Mouse (Mus musculus) central nervous system, embryonic 18 days (tissue): Measurements from ENCODE around the gene Rogdi. TPM values are rescaled to one million over a fixed set of nuclear protein-coding genes. Genes with fewer than 3 reads are reported as not detected.

Experiments used
- polyA plus RNA-seq: library from polyadenylated mRNA; depleted of rRNA; stranded (reverse); fragments of >200 nt; gene quantifications from 2 replicates; pipeline ENCODE4 v1.2.3, GENCODE M21; 2012; rRNA removed

The Rogdi gene
- 109 and 119 TPM in 2 replicates for polyA plus RNA-seq

GRCm38 (mm10) chr16:5013054-5013838 is at the start of gene Rogdi:
Gene Rogdi (minus strand): TSS chr16:5013553.

GRCm38 (mm10) chr16:5049774-5050234 is 36.5 kb upstream of the Rogdi start, which contains the start of the genes Glyr1 and Ubn1:
Gene Glyr1 (minus strand): TSS chr16:5049863.
Gene Ubn1 (plus strand): TSS chr16:5050057.

DNA sequence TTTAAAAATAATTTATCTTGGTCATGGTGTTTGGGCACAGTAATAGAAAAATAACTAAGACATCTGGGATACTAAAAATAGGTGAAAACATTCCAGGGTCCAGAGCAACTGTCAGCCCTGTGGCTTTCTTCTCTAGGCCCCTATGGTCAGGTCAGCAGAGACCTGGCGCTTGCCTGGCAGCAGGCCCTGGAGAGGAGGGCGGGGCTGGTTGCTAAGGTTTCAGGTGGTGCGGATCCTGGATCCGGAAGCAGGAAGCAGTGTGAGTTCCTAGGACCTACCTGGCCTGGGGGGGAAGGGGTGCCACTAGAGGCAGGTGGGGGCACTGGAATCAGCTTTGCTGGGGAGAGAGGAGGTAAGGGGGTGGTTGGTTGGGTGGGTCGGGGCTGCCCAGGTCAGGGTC is 6.3 kb downstream of the Rogdi start, which contains the start of gene Smim22:
Gene Smim22 (plus strand): TSS at position 222 of the 400 bp plus-strand sequence.

DNA sequence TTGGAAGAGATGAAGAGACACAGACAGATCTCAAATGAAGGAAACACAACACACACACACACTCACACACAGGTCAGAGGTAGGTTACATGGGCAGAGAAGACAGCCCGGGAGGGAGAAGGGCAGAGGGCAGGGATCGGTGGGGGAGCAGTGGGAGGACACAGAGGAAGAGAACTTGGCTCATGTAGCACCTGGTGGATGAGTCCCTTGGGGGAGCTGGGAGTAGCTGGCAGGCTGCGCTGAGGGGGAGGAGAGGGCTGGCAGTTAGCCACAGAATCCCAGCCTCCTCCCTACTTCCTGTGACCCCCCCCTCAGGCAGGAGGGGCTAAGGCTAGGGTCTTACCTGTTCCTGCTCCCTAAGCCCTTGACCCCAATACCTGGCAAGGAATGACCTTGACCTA is 15.8 kb downstream of the Rogdi start, which contains the start of gene Sept12:
Gene Sept12 (minus strand): TSS at position 300 of the 400 bp plus-strand sequence.

DNA sequence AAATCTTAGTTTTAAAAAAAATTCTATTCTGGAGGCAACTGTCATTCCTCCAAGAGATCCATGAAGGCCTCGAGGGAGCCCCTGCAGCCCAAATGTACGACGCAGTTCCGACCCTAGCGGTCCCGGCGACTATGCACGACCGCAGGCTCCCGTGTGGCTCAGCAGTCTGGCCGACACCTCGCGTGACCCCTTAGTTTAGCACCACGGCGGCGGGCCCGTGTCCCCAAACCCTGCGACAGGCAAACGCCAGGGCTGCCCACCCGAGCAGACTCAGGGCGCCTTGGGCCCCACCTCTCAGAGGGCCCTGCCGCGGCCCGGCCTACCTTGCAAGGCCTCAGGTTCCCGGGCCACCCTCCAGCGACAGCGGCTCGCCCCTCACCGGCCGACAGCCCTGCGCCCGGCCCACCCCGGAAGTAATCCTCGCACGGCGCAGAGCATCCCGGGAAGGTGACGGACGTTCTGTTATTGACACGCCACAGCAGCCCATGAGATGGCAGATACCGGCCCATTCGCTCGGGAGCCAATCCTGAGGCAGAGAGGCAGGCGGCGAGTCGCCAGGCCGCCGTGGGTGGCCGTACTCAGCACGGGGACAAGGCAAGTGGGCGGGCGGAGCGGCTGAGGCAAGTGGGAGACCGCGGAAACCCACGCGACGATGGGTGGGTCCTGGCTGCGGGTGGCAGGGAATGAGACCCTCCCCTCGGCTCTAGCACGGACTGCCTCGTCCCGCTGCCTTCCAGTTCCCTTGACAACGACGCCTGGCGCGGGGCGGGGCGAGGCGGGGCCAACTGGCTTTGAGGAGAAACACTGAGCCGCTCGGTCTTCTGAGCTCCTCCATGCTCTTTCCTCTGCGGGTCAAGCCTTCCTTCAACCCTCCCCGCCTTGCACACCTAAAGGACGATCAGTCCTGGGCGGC is 49.3 kb downstream of the Rogdi start, which contains the start of gene Anks3:
Gene Anks3 (minus strand): TSS at position 409 of the 913 bp plus-strand sequence.

Other genes starting within 250 kb of the Rogdi start
- 99.1 and 101 TPM in 2 replicates for gene Cdip1, start 223.3 kb downstream of the Rogdi start, polyA plus RNA-seq
- not detected in 2 replicates for gene 4930562C15Rik, start 178.1 kb downstream of the Rogdi start, polyA plus RNA-seq
- 26.7 and 30.4 TPM in 2 replicates for gene Ubald1, start 133.2 kb downstream of the Rogdi start, polyA plus RNA-seq
- 146 and 156 TPM in 2 replicates for gene Mgrn1, start 127.3 kb downstream of the Rogdi start, polyA plus RNA-seq
- gene Nudt16l1, start 74.8 kb downstream of the Rogdi start, polyA plus RNA-seq = 99.3 and 110 TPM in 2 replicates
- 114 and 124 TPM in 2 replicates for gene Anks3, start 49.3 kb downstream of the Rogdi start, polyA plus RNA-seq
- gene Sept12, start 15.7 kb downstream of the Rogdi start, polyA plus RNA-seq = 0.04 TPM in 1 of 2 replicates, not detected in the other
- gene Smim22, start 6.3 kb downstream of the Rogdi start, polyA plus RNA-seq = 0.80 and 0.92 TPM in 2 replicates
- 140 and 147 TPM in 2 replicates for gene Glyr1, start 36.3 kb upstream of the Rogdi start, polyA plus RNA-seq
- 27.3 and 27.5 TPM in 2 replicates for gene Ubn1, start 36.5 kb upstream of the Rogdi start, polyA plus RNA-seq
- gene Ppl, start 118.9 kb upstream of the Rogdi start, polyA plus RNA-seq = 0.07 and 2.2 TPM in 2 replicates
- 0.51 and 0.68 TPM in 2 replicates for gene Sec14l5, start 133.6 kb upstream of the Rogdi start, polyA plus RNA-seq
- gene Nagpa, start 190.5 kb upstream of the Rogdi start, polyA plus RNA-seq = 9.6 and 10.4 TPM in 2 replicates
- 15.4 and 16.7 TPM in 2 replicates for gene AU021092, start 208.7 kb upstream of the Rogdi start, polyA plus RNA-seq
- 50.3 and 54.0 TPM in 2 replicates for gene Alg1, start 220.1 kb upstream of the Rogdi start, polyA plus RNA-seq
- 7.5 and 10.4 TPM in 2 replicates for gene Eef2kmt, start 242.4 kb upstream of the Rogdi start, polyA plus RNA-seq